Mouse (Mus musculus) limb, embryonic 12.5 days (tissue): ENCODE measurements around the gene Cmtm8. TPM values are rescaled to one million over a fixed set of nuclear protein-coding genes. Genes with fewer than 3 reads are reported as not detected.

Source experiments
- ATAC-seq: fragments of 200-750 bp; cut with Nextera tagmentation; 2 replicates; pipeline ENCODE4 v1.8.0; 2017; ENCODE audit warnings: low read depth, moderate TSS enrichment; ENCODE audit not compliant: insufficient number of reproducible peaks, insufficient read depth, low FRiP score, low TSS enrichment
- H3K27ac ChIP-seq: fragments of 300-500 bp; sonication (generic); 2 replicates; pipeline ENCODE4 v1.5.1; 2016; ENCODE audit warnings: mild to moderate bottlenecking, moderate library complexity
- H3K27me3 ChIP-seq: fragments of 300-500 bp; sonication (generic); 2 replicates; pipeline ENCODE4 v1.6.1; 2016; ENCODE audit warnings: mild to moderate bottlenecking, moderate library complexity
- H3K36me3 ChIP-seq: fragments of 300-500 bp; sonication (generic); 2 replicates; pipeline ENCODE4 v1.6.1; 2016; ENCODE audit warnings: mild to moderate bottlenecking, moderate library complexity
- H3K4me1 ChIP-seq: fragments of 300-500 bp; sonication (generic); replicated peaks from 2 replicates; pipeline ENCODE4 v1.6.1; 2016
- H3K4me2 ChIP-seq: fragments of 300-500 bp; sonication (generic); 2 replicates; pipeline ENCODE4 v1.6.1; 2016; ENCODE audit warnings: mild to moderate bottlenecking, moderate library complexity
- H3K4me3 ChIP-seq: fragments of 300-500 bp; sonication (generic); replicated peaks from 2 replicates; pipeline ENCODE4 v1.5.1; 2016; ENCODE audit warnings: mild to moderate bottlenecking
- H3K9ac ChIP-seq: fragments of 300-500 bp; sonication (generic); replicated peaks from 2 replicates; pipeline ENCODE4 v1.6.1; 2016; ENCODE audit warnings: mild to moderate bottlenecking, moderate library complexity
- H3K9me3 ChIP-seq: fragments of 300-500 bp; sonication (generic); 2 replicates; pipeline ENCODE4 v1.6.1; 2016; ENCODE audit warnings: mild to moderate bottlenecking, moderate library complexity
- WGBS: fragments of 180-500 bp; shearing (Covaris S2); methylation state at CpG from one replicate; pipeline ENCODE4 v1.1.7; 2016; 5-methylcytosine and 5-hydroxymethylcytosine counted together
- polyA plus RNA-seq: library from polyadenylated mRNA; unstranded; fragments of >200 nt; fragmentation: Nextera tagmentation; extraction: Ambion mirVana; gene quantifications from 2 replicates; pipeline ENCODE4 v1.2.1, GENCODE M21; 2016

Gene Cmtm8
- polyA plus RNA-seq, 1 experiment from 2014 or later, result 20.1 TPM

DNA sequence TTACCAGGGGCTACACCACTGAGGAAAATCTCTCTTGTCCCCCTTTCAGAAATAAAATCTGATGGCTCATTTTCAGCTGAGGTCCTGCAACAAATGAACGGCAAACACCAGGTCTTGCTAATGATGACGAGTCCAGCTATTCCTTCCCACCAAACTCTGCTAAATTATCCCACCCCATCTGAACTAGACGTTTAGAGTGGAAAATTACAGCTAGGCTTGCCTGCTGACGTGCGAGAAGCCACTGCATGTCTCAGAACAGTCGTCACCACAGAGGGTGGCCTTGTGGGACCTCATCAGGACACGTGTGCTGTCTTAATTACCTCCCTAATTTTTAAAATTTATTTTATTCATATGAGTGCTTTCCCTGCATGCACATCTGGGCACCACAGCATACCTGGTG, 72.4 kb downstream of the Cmtm8 start:
- peaks cover 24% of the 10 kb centered on the region for H3K36me3 ChIP-seq
- H3K4me3 ChIP-seq, result no peak overlapping the region
- H3K9me3 ChIP-seq, result 0 out of 2 replicates have a peak, but pooled peaks cover 6% of the 10 kb centered on the region
- H3K4me2 ChIP-seq, result no peak overlapping the region
- no peak overlapping the region for H3K9ac ChIP-seq
- no peak for ATAC-seq
- no peaks in the 10 kb centered on the region for H3K27me3 ChIP-seq
- H3K27ac ChIP-seq, result no peak overlapping the region
- 81% methylated on average over 7 of the region's 7 CpGs for WGBS
- H3K4me1 ChIP-seq, result peaks cover 34% of the 10 kb centered on the region

DNA sequence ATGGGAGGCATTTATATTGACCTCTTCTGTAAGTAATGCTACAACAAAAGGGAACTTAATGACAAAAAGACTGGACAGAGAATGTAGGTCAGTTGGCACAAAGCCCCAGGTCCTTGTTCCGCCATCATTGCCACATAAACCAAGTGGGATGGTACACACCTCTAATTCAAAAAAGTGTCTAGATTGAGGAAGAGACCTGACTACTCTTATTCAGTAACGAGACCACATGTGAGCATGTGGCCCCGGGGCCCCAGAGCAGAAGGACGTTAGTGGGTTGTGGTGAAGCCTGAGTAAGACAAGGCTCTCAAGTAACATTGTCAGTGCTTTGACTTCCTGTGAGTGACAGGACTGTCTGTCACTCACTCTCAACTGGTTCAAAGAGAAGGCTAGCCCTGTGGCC, 73.7 kb downstream of the Cmtm8 start:
- no peaks in the 10 kb centered on the region for H3K27me3 ChIP-seq
- H3K4me1 ChIP-seq, result peaks cover 23% of the 10 kb centered on the region
- H3K9me3 ChIP-seq, result 0 out of 2 replicates have a peak, but pooled peaks cover 9% of the 10 kb centered on the region
- H3K9ac ChIP-seq, result no peak overlapping the region
- no peak overlapping the region for H3K4me3 ChIP-seq
- ATAC-seq, result no peak
- H3K36me3 ChIP-seq, result peaks cover 27% of the 10 kb centered on the region
- WGBS, result 83% methylated on average over 4 of the region's 4 CpGs
- no peak overlapping the region for H3K4me2 ChIP-seq
- no peak overlapping the region for H3K27ac ChIP-seq

DNA sequence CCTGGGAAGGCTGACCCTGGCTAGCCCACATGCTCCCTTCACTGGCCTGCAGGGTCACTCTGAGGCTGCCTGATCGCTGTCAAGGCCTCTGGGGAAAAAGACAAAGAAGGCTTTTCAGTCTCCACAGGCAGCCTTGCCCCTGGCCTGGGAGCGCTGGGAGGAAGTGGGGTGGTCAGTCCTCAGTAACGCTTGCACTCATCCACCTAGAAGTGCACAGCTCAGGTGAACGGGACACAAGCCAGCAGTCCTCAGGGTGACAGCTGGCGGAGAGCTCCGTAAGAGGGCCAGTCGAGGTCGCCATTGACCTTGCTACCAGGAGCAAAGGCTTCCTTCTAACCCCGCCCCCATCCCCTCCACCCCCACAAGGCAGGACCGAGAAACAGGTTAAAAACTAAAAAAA, 75.9 kb downstream of the Cmtm8 start:
- Histone ChIP-seq H3K27ac (peak overlapping the region; percentile 84), H3K9ac (no peak overlapping the region; the same call in 1 of the 2 replicates), H3K9me3 (0 out of 2 replicates have a peak, but pooled peaks cover 9% of the 10 kb centered on the region), H3K4me3 (no peak overlapping the region), H3K36me3 (peaks cover 34% of the 10 kb centered on the region), H3K27me3 (no peaks in the 10 kb centered on the region), H3K4me2 (peak overlapping the region; percentile 24), H3K4me1 (peaks cover 20% of the 10 kb centered on the region)
- 47% methylated on average over 10 of the region's 10 CpGs for WGBS
- ATAC-seq, result no peak

DNA sequence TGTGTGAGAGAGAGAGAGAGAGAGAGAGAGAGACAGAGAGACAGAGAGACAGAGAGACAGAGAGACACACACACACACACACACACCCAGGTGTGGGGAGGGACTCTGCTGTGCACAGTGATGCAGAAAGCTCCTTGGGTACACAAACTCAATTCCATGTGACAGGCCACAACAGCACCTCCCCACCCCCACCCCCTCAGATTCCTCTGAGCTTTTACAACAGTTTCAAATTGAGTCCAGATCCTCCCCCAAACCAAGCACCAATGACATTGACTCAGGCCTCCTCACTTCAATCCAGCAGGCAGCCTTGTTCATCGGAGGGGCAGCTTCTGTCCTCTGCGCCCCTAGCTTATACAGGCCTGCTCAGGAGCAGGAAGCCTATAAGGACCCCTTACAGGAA, 76.4 kb downstream of the Cmtm8 start:
- peaks cover 20% of the 10 kb centered on the region for H3K4me1 ChIP-seq
- no peak overlapping the region for H3K4me3 ChIP-seq
- 0 out of 2 replicates have a peak, but pooled peaks cover 7% of the 10 kb centered on the region for H3K9me3 ChIP-seq
- WGBS, result 24% methylated on average over 2 of the region's 2 CpGs
- peak overlapping the region; percentile 24; the same call in 1 of the 2 replicates for H3K4me2 ChIP-seq
- 0 out of 2 replicates have a peak, but pooled peaks have one; percentile 18 for ATAC-seq
- peak overlapping the region; percentile 84 for H3K27ac ChIP-seq
- no peaks in the 10 kb centered on the region for H3K27me3 ChIP-seq
- H3K9ac ChIP-seq, result peak overlapping the region; percentile 27; the same call in 1 of the 2 replicates
- H3K36me3 ChIP-seq, result peaks cover 34% of the 10 kb centered on the region

DNA sequence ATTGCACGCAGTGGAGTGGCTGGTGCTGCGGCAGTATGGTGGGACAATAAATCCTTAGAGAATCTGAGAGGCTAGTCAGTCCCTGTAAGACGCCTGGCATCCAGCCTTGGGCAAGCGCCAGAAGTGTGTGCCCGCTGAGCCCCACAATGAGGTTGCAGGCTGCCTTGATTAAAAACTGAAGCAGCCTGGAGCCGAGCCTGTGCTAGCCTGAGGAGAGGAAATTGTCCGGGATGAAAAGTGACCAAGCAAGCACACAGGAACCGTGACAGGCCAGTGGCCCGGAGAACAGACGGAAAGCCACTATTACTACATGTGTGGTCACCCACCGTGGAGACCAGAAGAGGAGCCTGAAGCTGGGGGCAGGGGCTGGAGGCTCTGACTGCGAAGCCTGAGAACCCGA, 76.9 kb downstream of the Cmtm8 start:
- H3K9ac ChIP-seq, result 0 out of 2 replicates have a peak overlapping the region, but pooled peaks have one; percentile 27
- ATAC-seq, result 0 out of 2 replicates have a peak, but pooled peaks have one; percentile 23
- peak overlapping the region; percentile 84 for H3K27ac ChIP-seq
- H3K4me2 ChIP-seq, result peak overlapping the region; percentile 24
- no peaks in the 10 kb centered on the region for H3K27me3 ChIP-seq
- H3K9me3 ChIP-seq, result 0 out of 2 replicates have a peak, but pooled peaks cover 3% of the 10 kb centered on the region
- peaks cover 34% of the 10 kb centered on the region for H3K36me3 ChIP-seq
- 35% methylated on average over 13 of the region's 13 CpGs for WGBS
- no peak overlapping the region for H3K4me3 ChIP-seq
- peaks cover 20% of the 10 kb centered on the region for H3K4me1 ChIP-seq

DNA sequence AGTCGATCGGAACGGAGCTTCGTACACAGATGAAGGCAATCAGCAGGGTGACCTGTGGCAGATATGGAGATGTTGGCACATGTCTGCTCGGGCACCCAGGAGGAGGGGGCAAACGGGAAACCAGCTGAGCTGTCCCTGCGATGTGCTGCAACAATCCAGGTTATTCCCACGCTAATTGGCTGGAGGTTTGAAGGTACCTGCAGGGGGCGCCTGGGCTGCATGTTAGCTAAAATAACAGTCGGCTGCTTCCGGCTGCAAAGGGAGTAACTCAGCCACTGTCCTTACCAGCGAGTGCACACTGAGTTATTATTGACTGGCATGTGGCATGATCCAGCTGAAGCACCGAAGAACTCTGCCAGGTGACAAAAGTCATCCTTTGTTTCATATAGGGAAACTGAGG, 80.6 kb downstream of the Cmtm8 start:
- Histone ChIP-seq H3K4me1 (peaks cover 18% of the 10 kb centered on the region), H3K9me3 (0 out of 2 replicates have a peak, but pooled peaks cover 2% of the 10 kb centered on the region), H3K27ac (no peak overlapping the region), H3K4me2 (no peak overlapping the region), H3K9ac (no peak overlapping the region), H3K4me3 (no peak overlapping the region), H3K36me3 (peaks cover 58% of the 10 kb centered on the region), H3K27me3 (no peaks in the 10 kb centered on the region)
- ATAC-seq, result no peak
- 65% methylated on average over 13 of the region's 13 CpGs for WGBS

DNA sequence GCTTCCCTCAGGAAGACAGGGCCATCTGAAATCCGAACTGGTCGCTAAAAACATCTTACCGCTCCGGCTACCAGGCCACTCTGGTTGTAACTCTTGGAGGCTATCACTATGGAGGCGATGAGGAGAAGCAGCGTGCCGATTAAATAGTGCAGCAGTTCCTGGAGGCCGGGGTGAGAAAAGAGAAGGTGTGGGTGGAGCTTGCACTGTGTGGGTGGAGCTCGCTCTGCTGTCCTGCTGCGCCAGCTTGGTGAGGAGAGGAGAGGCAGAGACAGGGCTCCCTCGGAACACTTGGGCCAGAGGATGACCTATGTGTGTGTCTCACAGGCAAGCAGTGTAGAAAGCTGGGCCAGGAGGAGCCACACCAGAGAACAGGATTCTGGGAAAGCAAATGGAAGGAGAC, 82.1 kb downstream of the Cmtm8 start:
- Histone ChIP-seq H3K4me3 (no peak overlapping the region), H3K9me3 (0 out of 2 replicates have a peak, but pooled peaks cover 2% of the 10 kb centered on the region), H3K9ac (no peak overlapping the region), H3K4me1 (peaks cover 3% of the 10 kb centered on the region), H3K4me2 (no peak overlapping the region), H3K27me3 (no peaks in the 10 kb centered on the region), H3K27ac (no peak overlapping the region), H3K36me3 (peaks cover 71% of the 10 kb centered on the region)
- no peak for ATAC-seq
- 72% methylated on average over 11 of the region's 11 CpGs for WGBS

DNA sequence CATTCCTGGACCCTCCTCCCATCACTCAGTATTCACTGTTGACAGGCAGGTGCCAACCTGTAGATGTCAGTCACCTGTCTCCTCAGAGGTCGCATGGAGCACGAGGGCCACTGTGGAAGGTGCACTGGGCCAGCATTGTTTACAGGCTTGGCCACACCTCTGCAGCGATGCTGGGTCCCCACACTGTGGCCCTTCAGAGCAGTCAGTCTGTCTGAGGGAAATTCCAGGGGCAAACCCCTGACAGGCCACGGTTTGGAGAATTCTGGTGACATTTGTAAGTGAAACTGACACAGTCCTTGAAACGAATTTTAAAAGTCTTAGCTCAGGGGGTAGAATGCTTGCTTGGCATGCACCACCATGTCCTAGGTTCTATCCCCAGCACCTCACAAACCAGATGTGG, 83.6 kb downstream of the Cmtm8 start:
- Histone ChIP-seq H3K4me1 (no peaks in the 10 kb centered on the region), H3K36me3 (peaks cover 82% of the 10 kb centered on the region), H3K27ac (no peak overlapping the region), H3K4me3 (no peak overlapping the region), H3K9ac (no peak overlapping the region), H3K4me2 (no peak overlapping the region), H3K9me3 (no peaks in the 10 kb centered on the region), H3K27me3 (no peaks in the 10 kb centered on the region)
- 84% methylated on average over 5 of the region's 5 CpGs for WGBS
- no peak for ATAC-seq

DNA sequence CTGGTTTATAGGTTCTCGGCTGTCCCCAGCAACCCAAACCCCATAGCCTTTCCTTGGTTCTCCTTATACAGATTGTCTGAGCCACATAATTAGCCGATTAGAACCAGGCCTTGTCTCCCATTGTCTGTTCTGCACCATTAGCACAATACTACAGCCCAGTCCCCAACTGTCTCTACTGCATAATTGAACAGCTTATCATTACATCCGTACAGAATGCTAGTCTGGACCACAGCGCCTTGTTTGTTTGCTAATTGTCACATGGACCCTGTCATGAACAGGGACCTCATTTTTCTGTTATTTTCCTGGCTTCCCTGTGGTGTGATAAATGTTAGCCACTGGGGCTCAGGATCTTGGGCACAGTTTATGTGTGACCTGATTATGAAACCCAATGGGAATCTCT, 84.1 kb downstream of the Cmtm8 start:
- Histone ChIP-seq H3K4me3 (no peak overlapping the region), H3K27ac (no peak overlapping the region), H3K4me1 (no peaks in the 10 kb centered on the region), H3K9ac (no peak overlapping the region), H3K36me3 (peaks cover 86% of the 10 kb centered on the region), H3K4me2 (no peak overlapping the region), H3K9me3 (no peaks in the 10 kb centered on the region), H3K27me3 (no peaks in the 10 kb centered on the region)
- 94% methylated on average over 4 of the region's 4 CpGs for WGBS
- no peak for ATAC-seq

DNA sequence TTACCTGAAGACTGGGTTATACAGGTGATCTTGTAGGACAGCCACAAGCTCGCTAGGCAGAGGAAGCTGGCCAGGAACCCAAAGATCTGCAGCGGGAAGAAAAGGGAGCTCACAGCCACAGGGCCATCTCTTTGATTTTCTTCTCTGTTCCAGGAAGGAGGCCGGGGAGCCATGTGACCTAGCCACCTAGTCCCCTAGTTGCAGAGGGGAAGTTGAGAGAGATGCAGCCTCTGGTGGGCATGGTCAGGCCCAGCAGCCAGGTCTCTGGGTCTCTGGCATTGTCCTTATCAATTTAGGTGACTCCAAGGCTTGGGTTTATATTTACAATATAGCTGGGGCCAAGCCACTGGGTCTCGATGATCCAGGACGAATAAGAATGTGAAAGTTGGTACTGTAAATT, 85.2 kb downstream of the Cmtm8 start:
- no peak for ATAC-seq
- WGBS, result 86% methylated on average over 5 of the region's 5 CpGs
- H3K4me2 ChIP-seq, result no peak overlapping the region
- H3K27me3 ChIP-seq, result no peaks in the 10 kb centered on the region
- H3K9me3 ChIP-seq, result no peaks in the 10 kb centered on the region
- peaks cover 87% of the 10 kb centered on the region for H3K36me3 ChIP-seq
- H3K4me3 ChIP-seq, result no peak overlapping the region
- no peak overlapping the region for H3K27ac ChIP-seq
- H3K4me1 ChIP-seq, result no peaks in the 10 kb centered on the region
- H3K9ac ChIP-seq, result no peak overlapping the region

DNA sequence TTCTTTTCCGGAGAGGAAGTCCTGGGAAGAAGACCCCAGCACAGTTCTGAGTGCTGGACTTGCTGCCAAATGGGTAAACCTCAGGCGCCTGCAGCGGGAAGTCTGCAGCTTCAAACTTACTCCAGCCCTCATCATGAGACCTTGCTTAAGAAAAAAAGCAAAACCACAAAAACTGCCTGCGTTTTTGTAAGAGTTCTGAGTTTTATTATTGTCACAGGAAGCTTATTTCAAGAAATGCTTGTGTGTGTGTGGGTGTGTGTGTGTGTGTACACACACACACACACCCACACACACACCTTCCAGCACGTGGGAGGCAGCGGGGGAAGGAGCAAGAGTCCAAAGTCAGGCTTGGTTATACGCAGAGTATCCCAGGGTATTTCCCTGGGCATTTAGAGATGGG, 85.7 kb downstream of the Cmtm8 start:
- Histone ChIP-seq H3K9me3 (no peaks in the 10 kb centered on the region), H3K4me3 (no peak overlapping the region), H3K27me3 (no peaks in the 10 kb centered on the region), H3K27ac (no peak overlapping the region), H3K9ac (no peak overlapping the region), H3K4me2 (no peak overlapping the region), H3K36me3 (peaks cover 85% of the 10 kb centered on the region), H3K4me1 (peaks cover 1% of the 10 kb centered on the region)
- WGBS, result 84% methylated on average over 7 of the region's 7 CpGs
- no peak for ATAC-seq

DNA sequence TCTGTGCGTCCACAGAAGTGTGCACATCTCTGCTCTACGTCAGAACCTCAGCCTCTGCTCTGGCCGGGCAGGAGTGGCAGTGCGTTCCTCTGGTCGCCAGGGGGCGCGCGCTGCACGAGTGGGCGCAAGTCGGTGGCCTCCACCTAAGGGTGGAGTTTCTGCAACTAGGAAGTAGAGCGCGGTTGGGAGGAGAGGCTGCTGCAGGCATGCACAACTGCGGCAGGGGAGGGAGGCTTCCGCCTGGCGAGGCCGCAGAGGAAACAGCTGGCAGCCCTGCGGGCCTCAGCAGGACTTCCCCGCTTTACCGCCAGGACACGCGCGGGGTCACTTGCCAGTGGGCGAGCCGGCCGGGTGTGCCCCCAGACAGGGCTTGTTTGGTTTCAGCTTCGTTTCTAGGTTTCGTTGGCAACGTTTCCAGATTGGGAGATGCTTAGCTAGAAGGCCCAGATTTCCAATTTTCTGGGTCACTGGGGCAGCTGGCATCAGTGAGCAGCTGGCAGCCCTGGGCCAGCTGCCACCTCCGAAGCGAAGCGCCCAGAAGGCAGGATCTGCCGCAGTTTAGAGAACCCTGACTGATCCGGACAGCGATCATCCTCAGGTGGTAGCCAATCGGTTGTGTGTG, 91.0 kb downstream of the Cmtm8 start:
- peak; percentile 70 for ATAC-seq
- Histone ChIP-seq H3K4me2 (peak overlapping the region; percentile 84), H3K4me3 (peak overlapping the region; percentile 52), H3K4me1 (peaks cover 8% of the 10 kb centered on the region), H3K36me3 (peaks cover 58% of the 10 kb centered on the region), H3K9me3 (no peaks in the 10 kb centered on the region), H3K9ac (peak overlapping the region; percentile 63), H3K27ac (peak overlapping the region; percentile 59; the same call in 1 of the 2 replicates), H3K27me3 (no peaks in the 10 kb centered on the region)
- WGBS, result 9% methylated on average over 36 of the region's 36 CpGs
